Mouse (Mus musculus) limb, embryonic 14.5 days (tissue): ENCODE results near the gene Epha3. TPM values are rescaled to one million over a fixed set of nuclear protein-coding genes. Genes with fewer than 3 reads are reported as not detected.
A peak's percentile ranks its signal among the peaks of the same experiment; 100 is the strongest.

ENCODE experiments used
- ATAC-seq: fragments of 200-750 bp; cut with Nextera tagmentation; 2 replicates; pipeline ENCODE4 v1.8.0; 2017; ENCODE audit warnings: low read depth, moderate number of reproducible peaks, moderate TSS enrichment; ENCODE audit not compliant: low FRiP score
- DNase-seq: peaks from one replicate; pipeline ENCODE4 v3.0.0-alpha.2; 2015; ENCODE audit warnings: low spot score
- H3K27ac ChIP-seq: fragments of 300-500 bp; sonication (generic); replicated peaks from 2 replicates; pipeline ENCODE4 v1.5.1; 2014; ENCODE audit warnings: low read depth, mild to moderate bottlenecking, low read length, moderate library complexity, mixed read lengths
- H3K27me3 ChIP-seq: fragments of 300-500 bp; sonication (generic); 2 replicates; pipeline ENCODE4 v1.6.1; 2014; ENCODE audit warnings: low read length, mixed read lengths; ENCODE audit not compliant: control insufficient read depth, insufficient read depth
- H3K36me3 ChIP-seq: fragments of 300-500 bp; sonication (generic); 2 replicates; pipeline ENCODE4 v1.6.1; 2014; ENCODE audit warnings: mild to moderate bottlenecking, low read length, moderate library complexity, mixed read lengths; ENCODE audit not compliant: control insufficient read depth, insufficient read depth
- H3K4me1 ChIP-seq: fragments of 300-500 bp; sonication (generic); 2 replicates; pipeline ENCODE4 v1.6.1; 2014; ENCODE audit warnings: antibody characterized with exemption, low read length, mixed read lengths; ENCODE audit not compliant: control insufficient read depth, insufficient read depth
- H3K4me2 ChIP-seq: fragments of 300-500 bp; sonication (generic); replicated peaks from 2 replicates; pipeline ENCODE4 v1.6.1; 2014; ENCODE audit warnings: low read depth, mild to moderate bottlenecking, low read length, moderate library complexity; ENCODE audit not compliant: severe bottlenecking
- H3K4me3 ChIP-seq: fragments of 300-500 bp; sonication (generic); replicated peaks from 2 replicates; pipeline ENCODE4 v1.5.1; 2014; ENCODE audit warnings: low read length
- H3K9ac ChIP-seq: fragments of 300-500 bp; sonication (generic); 2 replicates; pipeline ENCODE4 v1.6.1; 2014; ENCODE audit warnings: mild to moderate bottlenecking, low read depth, low read length, moderate library complexity; ENCODE audit not compliant: severe bottlenecking
- H3K9me3 ChIP-seq: fragments of 300-500 bp; sonication (generic); 2 replicates; pipeline ENCODE4 v1.6.1; 2016; ENCODE audit warnings: low read length; ENCODE audit not compliant: control insufficient read depth
- POLR2A ChIP-seq: fragments of 200-500 bp; IDR thresholded peaks from 2 replicates; pipeline ENCODE4 v1.8.0; 2012; ENCODE audit warnings: inconsistent platforms, mild to moderate bottlenecking, moderate library complexity, borderline replicate concordance; ENCODE audit not compliant: insufficient read depth, insufficient read length; ENCODE audit errors: extremely low read depth
- WGBS: fragments of 180-500 bp; shearing (Covaris S2); extraction: QIAGEN DNeasy Blood & Tissue Kit; methylation state at CpG from one replicate; pipeline ENCODE4 v1.1.7; 2014; 5-methylcytosine and 5-hydroxymethylcytosine counted together
- polyA plus RNA-seq, 2 experiments: library from polyadenylated mRNA; depleted of rRNA in 1 of 2; stranded (reverse) in 1 of 2; unstranded in 1 of 2; fragments of >200 nt; fragmentation: Nextera tagmentation in 1 of 2; extraction: Ambion mirVana in 1 of 2; gene quantifications; 2 replicates each; pipeline versions ENCODE4 v1.2.1 to v1.2.3; 2012 to 2014

The Epha3 gene
- 15.7 and 18.0 TPM in 2 replicates for polyA plus RNA-seq (2012; rRNA removed)
- polyA plus RNA-seq (2014; fragmentation: Nextera tagmentation; extraction: Ambion mirVana), result 26.6 and 31.0 TPM in 2 replicates

GRCm38 (mm10) chr16:63863913-63864330 is at the start of gene Epha3:
TSS of gene Epha3 (minus strand) at chr16:63864175.
- H3K4me3 ChIP-seq, result peak within 1 kb of the TSS; percentile 62
- H3K4me1 ChIP-seq, result no peaks in the 10 kb centered on the region
- peak within 1 kb of the TSS; percentile 91 for H3K4me2 ChIP-seq
- H3K27me3 ChIP-seq, result peaks cover 31% of the 10 kb centered on the region
- DNase-seq (peak; percentile 81), ATAC-seq (peak; percentile 66; the same call in 1 of the 2 replicates)
- no peak within 1 kb of the TSS for H3K27ac ChIP-seq
- 1% methylated on average over 28 of the region's 28 CpGs for WGBS
- H3K9ac ChIP-seq, result peak within 1 kb of the TSS; percentile 59
- TF ChIP-seq POLR2A, result no peak
- no peaks in the 10 kb centered on the region for H3K36me3 ChIP-seq
- H3K9me3 ChIP-seq, result no peaks in the 10 kb centered on the region

DNA sequence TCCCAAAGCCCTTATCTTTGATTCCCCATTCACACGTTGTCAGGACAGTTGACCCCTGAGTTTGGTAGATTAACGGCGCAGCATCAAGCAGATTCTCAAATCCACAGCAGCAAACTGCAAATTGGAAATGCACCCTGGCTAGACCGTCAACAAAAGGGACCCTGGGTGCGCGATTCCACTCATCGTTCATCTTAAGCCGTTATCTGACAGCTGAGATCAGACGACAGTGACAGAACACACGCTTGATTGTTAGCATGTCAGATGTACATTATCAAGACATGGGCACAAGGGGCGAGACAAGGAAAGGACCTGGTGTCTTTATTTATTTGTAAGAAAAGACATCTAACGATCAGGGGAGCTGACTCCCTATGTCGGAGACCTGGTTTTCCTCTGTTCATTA is 39.5 kb upstream of the Epha3 start:
- 55% methylated on average over 13 of the region's 13 CpGs for WGBS
- H3K27me3 ChIP-seq, result no peaks in the 10 kb centered on the region
- no peak overlapping the region for H3K9ac ChIP-seq
- DNase-seq (no peak), ATAC-seq (no peak)
- no peaks in the 10 kb centered on the region for H3K4me1 ChIP-seq
- no peak overlapping the region for H3K4me3 ChIP-seq
- no peak overlapping the region for H3K27ac ChIP-seq
- H3K4me2 ChIP-seq, result no peak overlapping the region
- no peaks in the 10 kb centered on the region for H3K36me3 ChIP-seq
- no peaks in the 10 kb centered on the region for H3K9me3 ChIP-seq
- TF ChIP-seq POLR2A, result no peak

GRCm38 (mm10) chr16:63881190-63881589 is 17.2 kb upstream of the Epha3 start:
- H3K36me3 ChIP-seq, result no peaks in the 10 kb centered on the region
- DNase-seq (no peak), ATAC-seq (no peak)
- H3K9ac ChIP-seq, result no peak overlapping the region
- 95% methylated on average over 1 of the region's 1 CpGs for WGBS
- no peaks in the 10 kb centered on the region for H3K9me3 ChIP-seq
- H3K4me2 ChIP-seq, result no peak overlapping the region
- no peaks in the 10 kb centered on the region for H3K4me1 ChIP-seq
- no peak for TF ChIP-seq POLR2A
- no peak overlapping the region for H3K4me3 ChIP-seq
- no peak overlapping the region for H3K27ac ChIP-seq
- H3K27me3 ChIP-seq, result no peaks in the 10 kb centered on the region

DNA sequence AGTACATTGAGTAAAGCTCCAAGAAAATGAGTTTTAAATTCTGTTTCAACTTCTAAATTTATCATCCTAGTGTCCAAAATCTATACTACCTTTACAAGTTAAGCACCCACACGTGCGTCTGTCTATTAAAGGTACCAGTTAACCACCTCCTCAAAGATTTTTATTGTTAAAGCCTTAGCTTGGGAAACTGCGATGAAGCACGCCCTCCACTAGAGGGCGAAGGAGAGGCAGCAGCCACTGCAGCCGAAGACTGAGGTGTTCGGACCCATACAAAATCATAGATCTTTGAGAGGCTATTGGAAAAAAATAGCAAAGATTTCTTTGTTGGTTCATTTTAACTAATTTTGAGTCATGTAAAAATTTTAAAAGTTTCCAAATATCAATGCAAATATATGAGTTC is 8.3 kb upstream of the Epha3 start:
- H3K4me1 ChIP-seq, result no peaks in the 10 kb centered on the region
- H3K9me3 ChIP-seq, result no peaks in the 10 kb centered on the region
- H3K4me2 ChIP-seq, result no peak overlapping the region
- TF ChIP-seq POLR2A, result no peak
- ATAC-seq (no peak), DNase-seq (peak; percentile 68)
- no peak overlapping the region for H3K4me3 ChIP-seq
- WGBS, result 6% methylated on average over 7 of the region's 7 CpGs
- no peak overlapping the region for H3K9ac ChIP-seq
- no peaks in the 10 kb centered on the region for H3K36me3 ChIP-seq
- peaks cover 4% of the 10 kb centered on the region; the same call in 1 of the 2 replicates for H3K27me3 ChIP-seq
- no peak overlapping the region for H3K27ac ChIP-seq

- no peak overlapping the region for H3K27ac ChIP-seq
- 36% methylated on average over 7 of the region's 7 CpGs for WGBS
- no peak for DNase-seq
Observed at GRCm38 (mm10) chr16:63864463-63864976, 545 bp upstream of the Epha3 start.

GRCm38 (mm10) chr16:63863181-63863580 is 794 bp downstream of the Epha3 start:
- H3K27me3 ChIP-seq, result peaks cover 31% of the 10 kb centered on the region
- H3K9me3 ChIP-seq, result no peaks in the 10 kb centered on the region
- H3K9ac ChIP-seq, result peak overlapping the region; percentile 59; the same call in 1 of the 2 replicates
- H3K36me3 ChIP-seq, result no peaks in the 10 kb centered on the region
- H3K4me3 ChIP-seq, result peak overlapping the region; percentile 62
- no peak for DNase-seq
- H3K4me2 ChIP-seq, result peak overlapping the region; percentile 91
- ATAC-seq, result no peak
- no peak for TF ChIP-seq POLR2A
- under 1% methylated on average over 12 of the region's 12 CpGs for WGBS
- no peak overlapping the region for H3K27ac ChIP-seq
- no peaks in the 10 kb centered on the region for H3K4me1 ChIP-seq

More at GRCm38 (mm10) chr16:63864463-63864976, 545 bp upstream of the Epha3 start:
- no peak for TF ChIP-seq POLR2A
- Histone ChIP-seq H3K4me3 (peak overlapping the region; percentile 62), H3K9me3 (no peaks in the 10 kb centered on the region), H3K27me3 (peaks cover 31% of the 10 kb centered on the region), H3K4me1 (no peaks in the 10 kb centered on the region), H3K36me3 (no peaks in the 10 kb centered on the region), H3K9ac (peak overlapping the region; percentile 59; the same call in 1 of the 2 replicates), H3K4me2 (peak overlapping the region; percentile 91)
- ATAC-seq, result no peak
